Mouse (Mus musculus) MEL (cell line): ENCODE measurements around the gene 4921517D22Rik. TPM values are rescaled to one million over a fixed set of nuclear protein-coding genes. Genes with fewer than 3 reads are reported as not detected.
"Not testable (repeated sequence)": the region's sequence is repeated elsewhere in the genome, so short reads cannot be mapped to it uniquely, and the experiment has no call there.

ENCODE experiments used
- DNase-seq: peaks from one replicate; pipeline ENCODE4 v3.0.0; 2011; ENCODE audit warnings: low read depth, low spot score
- H3K27ac ChIP-seq: 2 replicates; pipeline ENCODE4 v1.5.1; 2012; ENCODE audit warnings: low read depth, mild to moderate bottlenecking, control low read depth, low read length, moderate library complexity; ENCODE audit not compliant: control insufficient read depth
- H3K27me3 ChIP-seq, 2 experiments: fragments of 150-350 bp in 1 of 2; sonication (generic) in 1 of 2; 2 replicates each; pipeline ENCODE4 v1.6.1; 2012; ENCODE audit warnings: low read length in 2 of 2, mild to moderate bottlenecking in 2 of 2, improper control_type of control experiment in 1 of 2, moderate library complexity in 1 of 2; ENCODE audit not compliant: insufficient read depth in 2 of 2, control insufficient read depth in 1 of 2
- H3K36me3 ChIP-seq, 2 experiments: 2 replicates each; pipeline ENCODE4 v1.6.1; 2012 to 2014; ENCODE audit warnings: low read length in 2 of 2, improper control_type of control experiment in 1 of 2, inconsistent platforms in 1 of 2, mild to moderate bottlenecking in 1 of 2; ENCODE audit not compliant: insufficient read depth in 2 of 2, control insufficient read depth in 1 of 2
- H3K4me1 ChIP-seq, 2 experiments: fragments of 150-350 bp in 1 of 2; sonication (generic) in 1 of 2; 2 replicates each; pipeline ENCODE4 v1.6.1; 2012; ENCODE audit warnings: low read length in 2 of 2, improper control_type of control experiment in 1 of 2, mild to moderate bottlenecking in 1 of 2; ENCODE audit not compliant: insufficient read depth in 2 of 2, control insufficient read depth in 1 of 2
- H3K4me3 ChIP-seq, 2 experiments: fragments of 150-350 bp in 1 of 2; sonication (generic) in 1 of 2; 2 replicates each; pipeline ENCODE4 v1.5.1; 2012; ENCODE audit warnings: low read depth in 2 of 2, low read length in 2 of 2, mild to moderate bottlenecking in 2 of 2, moderate library complexity in 2 of 2, control low read depth in 1 of 2, improper control_type of control experiment in 1 of 2; ENCODE audit not compliant: control insufficient read depth in 1 of 2, insufficient read depth in 1 of 2
- H3K79me2 ChIP-seq: 2 replicates; pipeline ENCODE4 v1.6.1; 2012; ENCODE audit warnings: mild to moderate bottlenecking, low read length, moderate library complexity; ENCODE audit not compliant: control insufficient read depth, poor library complexity, insufficient read depth
- H3K9ac ChIP-seq: 2 replicates; pipeline ENCODE4 v1.6.1; 2012; ENCODE audit warnings: low read depth, mild to moderate bottlenecking, control low read depth, low read length, moderate library complexity; ENCODE audit not compliant: control insufficient read depth, poor library complexity, severe bottlenecking
- H3K9me3 ChIP-seq: fragments of 150-350 bp; sonication (generic); replicated peaks from 2 replicates; pipeline ENCODE4 v1.6.1; 2012; ENCODE audit warnings: mild to moderate bottlenecking, low read length, improper control_type of control experiment, moderate library complexity; ENCODE audit not compliant: insufficient read depth
- BHLHE40 ChIP-seq: IDR thresholded peaks from 2 replicates; pipeline ENCODE4 v1.6.1; 2012; ENCODE audit warnings: low read depth, mild to moderate bottlenecking, inconsistent platforms, low read length, improper control_type of control experiment, borderline replicate concordance
- CHD1 ChIP-seq: IDR thresholded peaks from 2 replicates; pipeline ENCODE4 v1.6.1; 2012; ENCODE audit warnings: low read depth, mild to moderate bottlenecking, inconsistent platforms, low read length, improper control_type of control experiment
- CTCF ChIP-seq, 3 experiments: IDR thresholded peaks in 2 of 3; conservative IDR thresholded peaks in 1 of 3; 2 replicates each; pipeline ENCODE4 v1.5.1; 2011 to 2012; ENCODE audit warnings: low read length in 3 of 3, low read depth in 2 of 3, mild to moderate bottlenecking in 2 of 3, improper control_type of control experiment in 1 of 3, inconsistent platforms in 1 of 3, mixed read lengths in 1 of 3, moderate library complexity in 1 of 3; ENCODE audit not compliant: control insufficient read depth in 1 of 3, insufficient read depth in 1 of 3, poor library complexity in 1 of 3, severe bottlenecking in 1 of 3
- EP300 ChIP-seq, 2 experiments: IDR thresholded peaks; 2 replicates each; pipeline ENCODE4 v1.6.1; 2011; ENCODE audit warnings: improper control_type of control experiment in 2 of 2, low read length in 2 of 2, low read depth in 1 of 2, mild to moderate bottlenecking in 1 of 2
- JUND ChIP-seq: IDR thresholded peaks from 2 replicates; pipeline ENCODE4 v1.6.1; 2011; ENCODE audit warnings: low read depth, mild to moderate bottlenecking, improper control_type of control experiment, low read length
- MAX ChIP-seq: IDR thresholded peaks from 2 replicates; pipeline ENCODE4 v1.6.1; 2011; ENCODE audit warnings: low read length, improper control_type of control experiment
- MAZ ChIP-seq: IDR thresholded peaks from 2 replicates; pipeline ENCODE4 v1.6.1; 2012; ENCODE audit warnings: low read depth, mild to moderate bottlenecking, inconsistent platforms, low read length, improper control_type of control experiment
- MEF2A ChIP-seq: IDR thresholded peaks from 2 replicates; pipeline ENCODE4 v1.6.1; 2014; ENCODE audit warnings: low read depth, mild to moderate bottlenecking, inconsistent platforms, low read length, improper control_type of control experiment; ENCODE audit not compliant: poor library complexity, insufficient replicate concordance, severe bottlenecking; ENCODE audit errors: extremely low read depth
- MXI1 ChIP-seq: IDR thresholded peaks from 2 replicates; pipeline ENCODE4 v1.6.1; 2011; ENCODE audit warnings: mild to moderate bottlenecking, low read depth, low read length, improper control_type of control experiment
- MYB ChIP-seq: IDR thresholded peaks from 2 replicates; pipeline ENCODE4 v1.6.1; 2011; ENCODE audit warnings: mild to moderate bottlenecking, low read depth, low read length, improper control_type of control experiment
- MYC ChIP-seq: IDR thresholded peaks from 2 replicates; pipeline ENCODE4 v1.6.1; 2011; ENCODE audit warnings: low read depth, mild to moderate bottlenecking, low read length, improper control_type of control experiment, moderate library complexity
- SIN3A ChIP-seq: IDR thresholded peaks from 2 replicates; pipeline ENCODE4 v1.6.1; 2012; ENCODE audit warnings: low read length, improper control_type of control experiment, inconsistent platforms
- SMC3 ChIP-seq: IDR thresholded peaks from 2 replicates; pipeline ENCODE4 v1.6.1; 2011; ENCODE audit warnings: low read depth, low read length, improper control_type of control experiment
- TAL1 ChIP-seq: IDR thresholded peaks from 2 replicates; pipeline ENCODE4 v1.6.1; 2012; ENCODE audit warnings: mild to moderate bottlenecking, inconsistent platforms, low read length, moderate library complexity, mixed read lengths
- TBP ChIP-seq: IDR thresholded peaks from 2 replicates; pipeline ENCODE4 v1.8.0; 2011; ENCODE audit warnings: low read depth, low read length, improper control_type of control experiment
- TCF12 ChIP-seq: IDR thresholded peaks from 2 replicates; pipeline ENCODE4 v1.6.1; 2014; ENCODE audit warnings: low read depth, mild to moderate bottlenecking, inconsistent platforms, low read length, improper control_type of control experiment, moderate library complexity
- ZMIZ1 ChIP-seq: IDR thresholded peaks from 2 replicates; pipeline ENCODE4 v1.6.1; 2012; ENCODE audit warnings: low read depth, mild to moderate bottlenecking, inconsistent platforms, low read length, improper control_type of control experiment, moderate library complexity
- polyA plus RNA-seq, 2 experiments: library from polyadenylated mRNA; stranded (reverse) in 1 of 2; unstranded in 1 of 2; fragments of >175 nt in 1 of 2; fragments of >200 nt in 1 of 2; gene quantifications; 2 replicates each; pipeline versions ENCODE4 v1.2.1 to v1.2.4; 2012; ENCODE audit warnings: low replicate concordance in 2 of 2, low read depth in 1 of 2; ENCODE audit not compliant: insufficient read length in 2 of 2, insufficient read depth in 1 of 2, missing spikeins in 1 of 2
- total RNA-seq: library from RNA; depleted of rRNA; stranded (reverse); fragments of 300-350 nt; gene quantifications from 2 replicates; pipeline ENCODE4 v1.2.3, GENCODE M21; 2012

Gene 4921517D22Rik
- total and polyA plus RNA-seq, 3 experiments = not detected

DNA sequence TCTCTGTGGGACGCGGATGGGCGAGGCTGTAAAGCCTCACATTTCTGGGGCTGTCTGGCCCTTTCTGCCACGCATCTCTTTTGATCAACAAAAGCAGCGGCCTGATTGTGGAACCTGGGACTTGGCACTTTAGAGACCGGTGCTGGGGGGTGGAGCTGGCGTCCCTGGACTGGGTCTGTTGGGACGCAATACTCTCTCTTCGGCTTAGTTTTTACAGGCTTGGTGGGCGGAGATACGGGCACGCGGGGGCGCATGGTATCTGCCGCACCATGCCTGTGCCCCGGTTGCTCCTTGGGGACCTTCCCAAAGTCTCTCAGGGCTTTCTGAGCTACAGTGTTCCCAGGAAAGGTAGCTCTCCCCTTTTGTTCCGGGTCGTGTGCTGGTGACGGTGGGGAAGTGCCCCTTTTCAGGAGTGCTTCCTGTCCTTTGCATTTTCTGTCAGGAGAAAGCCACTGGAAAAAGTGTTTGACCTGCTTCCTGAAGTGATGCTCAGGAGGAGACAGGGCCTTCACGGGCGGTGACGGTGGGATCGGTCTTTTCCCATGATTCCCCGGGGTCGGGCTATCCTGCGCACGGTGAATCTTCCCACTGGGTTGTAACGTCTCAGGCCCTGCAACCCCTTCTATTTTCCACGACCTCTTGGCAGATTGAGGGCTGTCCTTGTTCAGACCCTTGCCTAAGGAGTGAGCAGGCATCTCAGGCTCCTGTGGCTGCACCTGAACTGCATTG lies 32.4 kb upstream of the 4921517D22Rik start:
- H3K4me1 ChIP-seq = no peaks in the 10 kb centered on the region; a peak in 1 of 4 replicates
- no peak for DNase-seq
- H3K9me3 ChIP-seq = no peaks in the 10 kb centered on the region
- no peak overlapping the region for H3K9ac ChIP-seq
- H3K36me3 ChIP-seq = no peaks in the 10 kb centered on the region
- no peak overlapping the region for H3K4me3 ChIP-seq
- H3K27me3 ChIP-seq = no peaks in the 10 kb centered on the region
- H3K79me2 ChIP-seq = no peaks in the 10 kb centered on the region
- TF ChIP-seq MYC (no peak), TCF12 (no peak), MAX (no peak), BHLHE40 (no peak), SIN3A (no peak), SMC3 (no peak), CTCF (IDR thresholded peaks at IDR 0.05 in 2 of 3, conservative IDR thresholded peaks at IDR 0.05 in 1 of 3; ENCODE audit: control insufficient read depth in 1 of 3, insufficient read depth in 1 of 3, low read depth in 2 of 3, low read length in 3 of 3, poor library complexity in 1 of 3, severe bottlenecking in 1 of 3) (no peak), ZMIZ1 (no peak), EP300 (IDR thresholded peaks at IDR 0.05; ENCODE audit: low read depth in 1 of 2, low read length in 2 of 2) (no peak), MEF2A (no peak), MXI1 (no peak), MYB (no peak), CHD1 (no peak), TAL1 (no peak), JUND (no peak), MAZ (no peak), TBP (no peak)
- TF ChIP-seq, all 39 proteins: peak for 0
- no peak overlapping the region for H3K27ac ChIP-seq

DNA sequence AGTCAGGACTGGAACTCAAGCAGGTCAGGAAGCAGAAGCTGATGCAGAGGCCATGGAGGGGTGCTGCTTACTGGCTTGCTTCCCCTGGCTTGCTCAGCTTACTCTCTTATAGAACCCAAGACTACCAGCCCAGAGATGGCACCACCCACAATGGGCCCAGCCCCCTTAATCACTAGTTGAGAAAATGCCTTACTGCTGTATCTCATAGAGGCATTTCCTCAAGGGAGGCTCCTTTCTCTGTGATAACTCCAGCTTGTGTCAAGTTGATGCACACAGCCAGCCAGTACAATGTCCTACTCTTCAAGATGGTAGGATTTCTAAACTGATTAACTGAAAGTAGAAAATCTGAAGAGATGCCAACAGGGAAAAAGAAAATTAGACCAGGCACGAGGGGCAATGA lies 28.2 kb upstream of the 4921517D22Rik start:
- not testable (repeated sequence) for H3K36me3 ChIP-seq, H3K27ac ChIP-seq, H3K4me1 ChIP-seq, H3K9ac ChIP-seq, H3K9me3 ChIP-seq, DNase-seq, H3K27me3 ChIP-seq, H3K79me2 ChIP-seq, H3K4me3 ChIP-seq
